Mouse (Mus musculus) inflammation-experienced regulatory T-cells, adult 6 months (primary cell): ENCODE measurements at regions not wholly inside any gene's neighbourhood (a gene's known extent, or its start where the extent isn't known, plus 50 kb on each side); places are given as distances from the start of the nearest gene placed in this dataset.

Experiments used
- ATAC-seq: one replicate; pipeline ENCODE4 v1.8.0; 2017

GRCm38 (mm10) chr6:51170871-51171270 lies 261.6 kb upstream of the Nfe2l3 start:
- peak; percentile 22 for ATAC-seq

GRCm38 (mm10) chr6:51171761-51172160 lies 260.7 kb upstream of the Nfe2l3 start:
- ATAC-seq, result no peak

GRCm38 (mm10) chr6:51172331-51172791 lies 260.1 kb upstream of the Nfe2l3 start:
- no peak for ATAC-seq

GRCm38 (mm10) chr6:51172856-51173619 lies 259.4 kb upstream of the Nfe2l3 start:
- peak; percentile 24 for ATAC-seq

- ATAC-seq, result no peak
Measured at GRCm38 (mm10) chr6:51173620-51174442, 258.6 kb upstream of the Nfe2l3 start.

GRCm38 (mm10) chr6:51174443-51175021 lies 257.9 kb upstream of the Nfe2l3 start:
- peak; percentile 8 for ATAC-seq

GRCm38 (mm10) chr6:51175616-51176590 lies 256.6 kb upstream of the Nfe2l3 start:
- no peak for ATAC-seq

GRCm38 (mm10) chr6:51176791-51177433 lies 255.6 kb upstream of the Nfe2l3 start:
- no peak for ATAC-seq

- ATAC-seq, result no peak
Measured at GRCm38 (mm10) chr6:51177701-51178060, 254.8 kb upstream of the Nfe2l3 start.

GRCm38 (mm10) chr6:51178061-51178791 lies 254.2 kb upstream of the Nfe2l3 start:
- peak; percentile 69 for ATAC-seq

- ATAC-seq, result no peak
Measured at GRCm38 (mm10) chr6:51178799-51179398, 253.6 kb upstream of the Nfe2l3 start.

GRCm38 (mm10) chr6:51179741-51180537 lies 252.5 kb upstream of the Nfe2l3 start:
- ATAC-seq, result no peak

GRCm38 (mm10) chr6:51180881-51181875 lies 251.3 kb upstream of the Nfe2l3 start:
- no peak for ATAC-seq

- no peak for ATAC-seq
Measured at GRCm38 (mm10) chr6:51181905-51182304, 250.6 kb upstream of the Nfe2l3 start.

- ATAC-seq, result no peak
Measured at GRCm38 (mm10) chr6:51182771-51183284, 249.6 kb upstream of the Nfe2l3 start.

GRCm38 (mm10) chr6:51183576-51184420 lies 248.7 kb upstream of the Nfe2l3 start:
- ATAC-seq, result no peak

- no peak for ATAC-seq
Measured at GRCm38 (mm10) chr6:51184500-51184899, 248.0 kb upstream of the Nfe2l3 start.
